Mouse (Mus musculus): ENCODE measurements at regions not wholly inside any gene's neighbourhood (a gene's known extent, or its start where the extent isn't known, plus 50 kb on each side); places are given as distances from the start of the nearest gene placed in this dataset.
A peak's percentile ranks its signal among the peaks of the same experiment; 100 is the strongest.

DNA sequence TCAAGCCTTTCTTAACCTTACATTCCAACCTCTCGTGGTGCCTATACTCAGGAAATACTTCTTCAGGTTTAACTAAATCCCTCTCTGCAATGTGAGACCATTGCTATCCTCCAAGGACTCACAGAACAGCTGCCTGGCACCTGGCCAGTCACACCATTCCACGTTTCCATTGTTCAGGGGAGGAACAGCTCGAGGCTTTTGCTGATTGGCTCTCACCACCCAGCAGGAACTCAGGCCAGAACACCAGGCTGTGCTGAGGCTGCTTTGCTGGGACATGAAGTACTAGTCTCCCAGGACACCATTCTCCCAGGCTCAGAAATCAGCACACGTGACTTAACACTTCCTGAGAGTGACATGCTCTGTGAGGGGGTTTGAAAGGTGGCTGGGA, 357.6 kb downstream of the Sorl1 start:
- peak; percentile 16 for DNase-seq (ENCODE audit: low spot score)

DNA sequence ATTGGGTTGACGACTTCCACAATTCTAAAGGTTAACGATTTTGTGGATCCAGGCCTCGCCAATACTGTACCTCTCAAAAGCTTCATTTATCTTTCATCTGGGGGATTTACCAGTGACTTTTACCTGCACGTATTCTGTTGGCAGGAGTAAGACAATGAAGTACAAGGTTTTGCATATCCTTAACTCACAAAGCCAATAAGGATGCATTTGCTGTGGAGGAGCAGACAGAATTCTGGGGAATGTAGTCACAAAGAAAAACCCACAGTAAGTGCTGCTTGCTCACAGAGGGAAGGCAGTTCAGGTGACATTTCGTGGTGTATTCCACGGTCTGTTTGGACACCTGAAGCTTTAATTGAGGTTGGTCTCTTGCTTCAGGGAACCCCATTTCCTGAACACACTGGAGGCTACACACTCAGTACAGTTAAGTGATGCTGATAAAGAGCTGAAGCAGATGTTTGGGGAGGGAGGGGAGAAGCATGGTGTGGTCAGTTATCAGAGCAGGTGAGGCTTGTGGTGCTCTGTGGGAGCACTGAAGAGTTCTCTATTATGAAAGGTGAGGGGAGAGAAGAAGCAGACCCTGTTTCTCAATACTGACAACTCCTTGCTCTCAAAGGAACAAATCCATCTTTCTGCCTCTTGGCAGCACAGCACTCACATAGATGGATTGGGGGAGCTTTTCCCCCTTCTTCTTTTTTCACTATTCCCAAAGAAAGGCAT, 358.1 kb downstream of the Sorl1 start:
- no peak for DNase-seq (ENCODE audit: low spot score)

DNA sequence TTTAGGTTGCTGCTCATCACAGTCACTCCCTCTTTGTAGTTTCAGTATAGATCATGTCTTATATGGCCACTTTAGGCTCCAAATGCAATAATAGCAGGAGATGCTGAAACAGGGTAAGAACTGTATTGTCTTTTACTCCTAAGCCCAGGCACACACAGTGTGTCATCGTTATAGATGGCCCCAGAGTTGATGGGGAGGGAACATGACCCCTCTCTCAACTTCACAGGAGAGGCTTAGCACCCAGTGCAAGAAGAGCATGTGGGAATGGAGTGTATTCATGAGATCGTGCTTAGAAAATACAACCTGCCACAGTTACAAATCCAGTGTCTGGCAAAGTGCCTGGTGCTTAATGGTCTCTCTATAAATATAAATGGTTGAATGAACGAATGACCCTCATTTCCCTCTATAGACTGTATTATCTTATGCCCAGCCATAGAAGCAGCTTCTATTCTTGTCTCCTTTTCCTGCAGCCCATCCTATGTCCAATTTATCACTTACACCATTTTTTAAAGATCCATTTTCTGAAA, 363.0 kb downstream of the Sorl1 start:
- DNase-seq (ENCODE audit: low spot score): no peak

DNA sequence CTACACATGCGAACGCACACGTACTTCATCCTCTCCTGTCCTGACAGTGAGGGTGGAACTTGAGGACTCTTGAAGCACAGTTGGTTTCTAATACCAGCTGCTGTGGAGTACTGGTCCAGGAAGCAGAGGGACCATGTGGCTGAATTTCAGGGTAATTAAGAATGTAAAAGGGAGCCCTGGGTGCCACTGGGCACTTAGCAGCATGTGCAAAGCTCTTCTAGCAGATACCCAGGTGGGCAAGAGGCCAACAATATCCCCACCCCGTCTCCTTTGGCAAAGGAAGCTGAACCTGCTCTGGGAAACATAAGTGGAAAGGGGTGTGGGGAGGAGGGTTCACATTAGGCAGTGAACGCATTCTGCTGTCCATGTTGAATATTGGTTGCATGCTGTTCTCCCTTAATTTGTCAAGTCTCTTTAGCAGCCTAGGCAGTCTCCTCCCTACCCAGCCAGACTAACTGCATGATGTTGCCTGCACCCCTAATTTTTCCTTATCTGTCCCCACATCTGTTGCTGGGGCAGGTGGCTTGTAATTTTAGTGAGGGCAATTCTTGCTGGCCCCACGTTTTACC, 369.6 kb downstream of the Sorl1 start:
- no peak for DNase-seq (ENCODE audit: low spot score)

DNA sequence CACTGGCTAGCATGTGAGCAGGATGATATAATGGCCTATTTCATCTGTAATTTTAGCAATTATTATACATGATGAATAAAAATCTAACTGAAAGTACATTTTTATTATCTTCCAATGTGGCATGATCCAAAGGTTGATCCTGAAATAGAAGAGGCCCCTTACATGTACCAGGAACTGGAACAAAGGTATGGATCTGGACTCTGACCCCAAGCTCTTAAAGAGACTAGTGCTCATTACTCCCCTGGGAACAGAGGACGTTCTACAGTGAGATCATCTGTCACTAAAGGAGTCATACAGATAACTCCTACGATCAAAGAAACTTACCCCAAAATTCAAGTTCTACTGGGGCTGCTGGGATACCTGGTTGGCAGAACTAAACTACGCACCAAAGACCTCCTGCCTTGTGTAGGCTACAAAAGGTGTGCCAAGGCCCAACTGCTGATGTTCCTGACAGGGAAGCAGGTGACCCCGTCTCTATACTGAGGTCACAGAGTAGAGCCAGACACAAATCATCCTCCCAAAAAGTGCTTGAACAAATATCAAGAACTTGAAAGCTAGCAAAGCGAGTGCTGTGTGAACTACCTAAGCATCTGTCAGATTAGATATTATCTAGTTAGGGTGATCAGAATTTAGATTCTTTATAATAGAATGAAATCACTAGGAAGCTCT, 378.0 kb downstream of the Sorl1 start:
- DNase-seq (ENCODE audit: low spot score): no peak

DNA sequence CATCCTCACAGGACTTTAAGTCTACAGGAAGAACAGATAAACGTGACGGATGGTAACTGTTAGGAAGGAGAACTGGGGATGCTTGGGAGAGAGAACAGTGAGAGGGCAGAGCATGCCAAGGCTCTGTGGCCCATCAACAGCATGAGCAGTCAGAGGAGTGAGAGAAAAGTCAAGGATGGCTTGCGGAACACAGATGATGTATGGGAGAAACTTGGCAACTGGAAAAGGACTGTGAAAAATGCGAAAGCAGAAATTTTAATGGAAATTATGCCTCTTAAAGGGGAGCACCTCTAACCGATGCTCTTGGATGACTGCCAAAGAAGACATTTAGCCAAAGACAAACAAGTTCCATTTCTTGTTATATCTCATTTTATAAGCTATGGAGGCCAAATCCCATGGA, 382.6 kb downstream of the Sorl1 start:
- DNase-seq (ENCODE audit: low spot score): no peak

DNA sequence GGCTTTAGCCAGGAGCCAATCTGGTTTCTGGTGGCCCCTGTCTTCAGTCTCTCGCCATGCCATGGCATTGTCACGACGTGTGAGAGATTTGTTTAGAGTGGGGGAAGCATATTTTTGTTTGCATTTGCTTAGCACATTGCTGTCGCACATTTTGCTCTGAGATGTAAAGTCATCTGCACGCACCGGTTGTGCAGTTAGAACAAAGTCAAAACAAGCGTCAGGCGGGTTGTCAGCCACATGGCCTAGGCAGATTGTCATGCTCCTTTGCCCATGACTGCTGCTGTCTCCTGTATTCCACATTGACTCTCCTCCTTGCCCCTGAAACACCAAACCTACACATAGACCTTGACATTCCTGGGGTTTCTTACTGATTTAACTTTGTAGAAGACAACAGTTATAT, 383.6 kb downstream of the Sorl1 start:
- DNase-seq (ENCODE audit: low spot score): no peak

DNA sequence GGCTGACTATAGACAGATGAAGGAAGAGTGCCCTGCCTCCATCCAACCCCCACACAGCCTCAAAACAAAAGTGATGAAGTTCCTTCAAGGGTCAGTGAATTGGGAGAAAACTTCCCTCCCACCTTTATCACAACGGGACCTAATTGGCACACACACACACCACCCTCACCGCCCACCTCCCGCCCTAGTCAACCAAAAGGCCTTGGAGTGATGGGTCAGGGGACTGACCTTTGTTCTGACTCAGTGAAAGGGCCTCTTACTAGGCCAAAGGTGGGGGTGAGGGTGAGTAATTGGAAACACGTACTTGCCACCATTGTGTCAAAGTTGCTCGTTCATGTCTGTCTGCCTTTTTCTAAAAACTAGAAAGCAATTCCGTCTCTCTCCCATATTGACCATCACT, 386.4 kb downstream of the Sorl1 start:
- no peak for DNase-seq (ENCODE audit: low spot score)

DNA sequence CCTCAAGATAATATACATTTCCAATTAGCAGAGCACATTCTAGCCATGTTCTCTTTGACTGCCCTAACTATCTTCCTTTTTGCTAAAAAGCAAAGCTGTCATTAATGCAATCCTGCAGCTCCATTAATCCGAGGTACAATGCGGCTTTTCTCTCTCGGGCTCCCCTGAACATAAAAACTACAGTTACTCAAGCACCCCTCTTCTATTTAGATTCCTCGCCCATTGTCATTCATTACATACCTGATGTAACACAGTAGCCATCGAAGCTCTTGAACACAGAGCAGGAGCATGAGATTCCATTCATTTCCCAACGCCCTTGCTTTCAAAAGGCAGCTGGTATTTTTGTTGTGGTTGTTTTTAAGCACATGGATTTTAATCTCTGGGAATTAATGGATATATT, 387.2 kb downstream of the Sorl1 start:
- no peak for DNase-seq (ENCODE audit: low spot score)

DNA sequence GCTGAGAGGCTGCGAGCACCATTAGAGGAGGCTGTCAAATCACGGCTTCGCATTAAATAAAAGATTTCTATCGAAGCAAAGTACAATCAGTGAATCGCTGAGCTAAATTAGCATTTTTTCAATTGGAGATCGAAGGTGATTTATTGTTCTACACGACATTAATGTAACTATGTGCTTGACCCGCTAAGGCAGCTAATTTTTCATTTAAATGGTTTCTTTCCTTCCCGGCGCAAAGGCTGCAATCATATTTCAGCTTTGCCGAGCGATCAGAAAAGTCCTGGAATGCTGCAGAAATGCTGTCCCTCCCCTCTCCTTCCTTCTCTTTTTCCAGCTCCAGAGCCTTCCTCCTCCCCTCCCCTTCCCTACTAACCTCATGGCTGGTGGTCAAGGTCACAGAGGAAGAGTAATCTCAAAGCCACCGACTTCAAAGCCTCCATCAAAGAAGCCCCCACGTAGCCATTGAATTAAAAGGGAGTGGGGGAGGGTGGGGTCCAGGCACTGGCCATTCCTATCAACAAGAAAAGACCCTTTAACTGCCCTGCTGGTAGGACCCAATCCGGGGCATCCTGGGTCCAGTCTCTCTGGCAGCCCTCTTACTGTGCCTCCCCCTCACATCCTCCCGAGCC, 387.8 kb downstream of the Sorl1 start:
- no peak for DNase-seq (ENCODE audit: low spot score)

DNA sequence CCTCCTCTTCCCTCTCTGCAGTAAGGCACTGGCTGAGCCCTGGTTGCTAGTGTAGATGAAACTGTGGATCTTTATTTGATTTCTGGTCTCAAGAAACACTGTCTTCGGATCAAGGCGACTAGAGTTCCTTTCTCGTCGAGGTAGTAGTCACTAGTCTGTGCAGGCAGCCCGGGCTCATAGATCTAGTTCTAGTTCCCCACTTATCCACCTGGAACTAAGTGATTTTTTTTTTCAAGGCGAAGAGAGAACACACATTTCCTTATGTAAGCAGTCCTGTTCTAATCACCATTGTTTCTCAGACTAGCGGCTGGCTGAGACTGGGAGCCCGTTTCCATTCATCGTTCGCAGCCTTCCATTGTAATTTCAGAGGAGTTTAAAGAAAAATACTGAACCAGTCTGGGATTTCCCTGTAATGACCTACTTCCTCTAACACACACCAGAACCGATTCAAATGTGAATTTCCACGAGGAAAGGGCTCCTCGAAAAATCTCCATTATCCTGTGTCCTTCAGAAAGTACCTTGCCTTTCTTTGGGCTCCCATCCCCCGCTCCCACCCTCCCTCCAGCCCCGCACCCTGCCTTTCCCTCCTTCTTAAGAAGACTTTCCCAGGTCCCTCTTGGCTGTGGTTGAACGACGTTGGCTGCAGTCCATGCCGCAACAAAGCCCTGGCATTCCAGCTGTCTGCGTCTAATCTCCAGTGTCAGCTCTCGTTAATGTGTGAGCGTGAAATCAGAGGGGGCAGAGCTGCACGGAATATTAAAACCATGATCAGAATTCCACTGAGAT, 388.5 kb downstream of the Sorl1 start:
- peak; percentile 48 for DNase-seq (ENCODE audit: low spot score)

DNA sequence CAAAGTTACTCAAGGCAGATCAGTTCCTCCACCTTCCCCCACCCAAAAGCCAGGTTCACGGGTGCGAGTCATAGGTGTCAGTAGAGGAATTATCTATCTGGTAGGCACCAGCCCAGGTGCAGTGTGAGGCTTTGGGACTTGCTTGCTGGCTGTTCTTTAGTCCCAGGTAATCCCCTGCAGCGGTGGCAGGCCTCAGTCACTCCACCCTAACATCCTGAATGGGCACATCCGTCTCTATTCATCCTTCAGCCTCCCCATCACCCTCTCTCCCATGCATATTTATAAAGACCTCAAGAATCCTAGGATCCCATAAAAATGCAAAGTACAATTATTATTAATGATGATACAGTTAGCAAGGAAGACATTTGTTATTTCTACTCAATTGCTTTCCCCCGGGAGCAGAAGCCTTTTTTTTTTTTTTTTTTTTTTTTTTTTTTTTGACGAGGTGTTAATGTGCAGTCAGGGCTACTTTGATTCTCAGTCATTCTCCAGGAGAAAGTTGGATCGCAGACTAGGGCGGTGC, 389.1 kb downstream of the Sorl1 start:
- DNase-seq (ENCODE audit: low spot score): no peak

DNA sequence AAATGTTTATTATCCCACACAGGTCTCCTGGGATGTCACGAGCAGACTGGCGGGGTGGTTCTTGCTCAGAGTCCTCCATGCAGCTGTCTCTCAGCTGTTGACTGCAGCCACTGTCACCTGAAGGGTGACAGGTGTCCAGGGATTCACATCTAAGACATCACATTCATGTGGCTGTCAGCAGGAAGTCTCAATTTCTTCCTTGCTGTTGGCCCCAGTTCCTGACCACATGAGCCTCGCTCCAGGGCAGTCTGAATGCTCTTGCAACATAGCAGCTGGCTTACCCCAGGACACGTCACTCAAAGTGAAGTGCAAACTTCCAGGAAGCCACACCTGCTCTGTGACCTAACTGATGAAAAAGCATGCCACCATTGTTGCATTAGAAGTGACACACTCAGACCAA, 402.5 kb downstream of the Sorl1 start:
- no peak for DNase-seq (ENCODE audit: low spot score)

DNA sequence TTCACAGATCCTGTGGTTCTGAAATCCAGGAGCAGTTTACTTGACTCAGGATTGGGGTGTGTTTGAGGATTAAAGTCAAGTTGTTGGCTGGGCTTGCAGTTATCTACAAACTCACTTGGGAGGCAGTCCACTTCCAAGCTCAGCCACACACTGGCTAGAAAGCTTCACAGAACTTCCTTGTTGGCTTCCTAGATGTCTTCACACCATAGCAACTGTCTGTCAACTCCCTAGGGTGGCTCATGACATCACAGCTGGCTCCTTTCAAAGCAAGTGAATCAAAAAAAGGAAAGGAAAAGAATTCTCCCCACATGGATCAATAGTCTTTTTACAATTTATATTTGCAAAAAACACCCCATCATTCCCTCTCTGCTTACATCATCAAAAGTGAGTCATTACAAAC, 408.9 kb downstream of the Sorl1 start:
- no peak for DNase-seq (ENCODE audit: low spot score)

DNA sequence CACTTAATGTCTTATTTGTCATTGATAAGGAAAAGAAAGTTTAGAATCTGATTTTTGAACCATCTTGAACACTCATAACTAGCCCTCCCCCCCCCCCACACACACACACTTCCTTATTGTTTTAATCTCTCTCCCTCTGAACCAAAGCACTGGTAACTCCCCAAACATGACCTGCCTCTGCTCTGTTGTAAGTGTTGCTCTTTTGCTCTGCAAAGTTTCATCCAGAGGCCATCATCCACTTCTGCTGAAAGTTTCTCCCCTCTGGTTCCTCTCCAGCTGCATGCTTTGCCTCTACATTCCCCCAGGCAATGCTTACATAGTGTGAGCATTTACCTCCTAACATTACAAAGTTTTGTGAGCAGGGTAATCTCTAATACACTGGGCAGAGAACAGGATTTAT, 418.1 kb downstream of the Sorl1 start:
- DNase-seq (ENCODE audit: low spot score): no peak

DNA sequence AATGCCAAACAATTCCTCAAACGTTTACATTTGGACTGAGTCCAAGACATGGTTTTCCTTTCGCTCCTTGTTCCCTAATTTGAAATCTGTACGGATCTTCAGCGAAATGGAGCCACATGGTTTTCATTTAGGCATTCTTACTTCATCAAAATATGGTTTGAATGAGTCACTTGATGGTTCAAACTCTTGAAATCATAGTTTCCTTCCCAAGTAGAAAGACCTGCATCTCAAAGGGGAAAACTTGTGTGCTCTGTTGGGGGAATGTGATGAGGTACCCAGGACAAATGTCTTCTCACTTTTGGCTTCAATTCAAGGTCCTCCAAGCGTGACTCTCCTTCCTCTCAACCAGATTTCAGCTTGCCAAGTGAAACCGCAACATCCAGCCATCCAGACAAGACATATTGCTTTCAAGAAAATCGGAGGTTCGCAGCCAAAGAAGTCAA, 418.6 kb downstream of the Sorl1 start:
- no peak for DNase-seq (ENCODE audit: low spot score)

DNA sequence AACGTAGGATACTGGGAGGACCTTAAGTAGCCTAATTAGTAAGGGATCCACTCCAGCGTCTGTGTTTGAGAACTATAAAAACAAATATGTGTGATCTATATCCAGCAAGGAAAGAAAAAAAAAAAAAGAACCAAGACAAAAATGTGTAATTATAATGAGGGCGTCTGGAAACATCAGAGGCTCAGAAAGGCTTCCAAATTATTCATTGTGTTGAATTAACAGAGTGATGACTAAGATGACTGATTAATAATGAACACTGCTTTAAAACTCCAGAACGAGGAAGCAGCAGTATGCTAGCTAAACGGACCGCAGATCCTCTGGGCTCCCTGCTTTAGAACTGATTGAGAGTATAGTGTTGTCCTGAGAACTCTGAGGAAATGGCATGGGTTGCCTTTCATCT, 421.0 kb downstream of the Sorl1 start:
- no peak for DNase-seq (ENCODE audit: low spot score)

DNA sequence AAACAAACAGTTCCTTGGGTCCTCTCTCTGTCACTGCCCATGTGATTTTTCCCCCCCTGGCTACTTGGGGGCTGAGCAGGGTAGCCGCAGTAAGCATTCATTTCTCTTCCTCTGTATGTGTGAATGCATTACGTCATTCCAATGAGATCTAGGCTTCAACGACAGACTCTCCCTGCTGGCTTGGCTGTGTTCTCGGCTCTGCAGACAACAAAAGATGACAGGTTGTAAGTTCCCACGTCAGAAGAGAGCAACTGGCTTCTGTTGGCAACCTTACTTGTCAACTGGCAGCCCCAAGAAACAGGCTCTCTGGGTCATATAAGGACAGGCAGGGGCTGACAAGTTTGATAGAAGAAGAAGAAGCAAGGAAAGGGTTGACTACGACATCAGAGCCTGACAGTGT, 423.4 kb downstream of the Sorl1 start:
- DNase-seq (ENCODE audit: low spot score): no peak

DNA sequence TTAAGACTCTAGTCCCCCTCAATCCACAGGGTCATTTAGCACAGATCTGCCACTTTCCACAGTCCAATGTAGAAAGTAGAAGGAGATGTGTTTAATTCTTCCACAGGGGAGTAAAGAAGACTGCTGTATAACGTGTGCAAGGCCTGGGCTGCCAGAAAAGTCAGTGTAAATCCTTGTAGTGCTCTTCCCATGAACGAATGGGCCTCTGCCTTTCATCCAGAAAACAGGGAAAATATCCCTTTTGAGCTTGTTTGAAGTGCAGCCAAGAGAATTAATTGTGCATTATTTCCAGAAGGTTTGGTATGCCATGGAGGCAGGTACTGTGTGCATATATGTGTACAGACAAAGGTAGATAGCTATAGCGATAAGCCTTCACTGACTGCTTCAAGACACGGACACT, 425.1 kb downstream of the Sorl1 start:
- DNase-seq (ENCODE audit: low spot score): no peak

DNA sequence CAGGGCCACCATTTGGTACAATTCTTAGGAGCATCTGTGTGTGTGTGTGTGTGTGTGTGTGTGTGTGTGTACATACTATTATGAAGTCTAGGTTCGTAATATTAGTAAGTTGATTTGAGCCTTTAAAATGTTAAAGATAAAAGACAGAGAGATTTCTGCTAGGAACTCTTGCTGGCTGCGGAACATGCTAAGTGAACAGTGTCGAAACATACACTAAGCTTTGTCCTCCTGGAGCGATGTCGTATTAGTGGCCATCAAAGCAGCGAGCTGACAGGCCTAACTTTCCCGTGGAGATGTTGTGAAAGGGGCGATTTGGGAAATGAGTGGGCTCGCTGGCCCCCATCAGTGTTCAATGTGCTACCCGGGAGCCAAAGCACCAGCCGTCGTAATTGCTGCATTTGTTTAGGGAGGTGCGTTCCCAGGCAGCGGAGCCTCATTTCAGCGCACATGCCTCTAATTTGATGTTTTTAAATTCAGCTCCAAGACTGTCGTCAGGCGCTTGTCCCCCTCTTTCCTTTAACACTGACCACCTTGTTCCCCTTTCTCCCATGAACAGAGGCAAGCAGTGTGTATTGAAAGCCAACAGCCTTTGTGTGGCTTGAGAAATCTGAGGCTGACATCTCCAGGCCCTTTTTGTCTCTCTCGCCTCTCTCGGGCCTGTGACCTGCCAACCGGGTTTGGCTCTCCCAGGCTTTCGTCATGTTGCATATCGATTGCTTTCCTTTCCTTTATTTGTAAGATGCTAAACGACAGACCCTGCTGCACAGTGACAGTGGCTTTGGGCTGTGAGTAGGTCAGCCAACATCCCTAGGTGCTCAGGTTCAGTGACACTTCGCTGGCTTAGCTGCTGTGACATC, 426.3 kb downstream of the Sorl1 start:
- DNase-seq (ENCODE audit: low spot score): peak; percentile 18

DNA sequence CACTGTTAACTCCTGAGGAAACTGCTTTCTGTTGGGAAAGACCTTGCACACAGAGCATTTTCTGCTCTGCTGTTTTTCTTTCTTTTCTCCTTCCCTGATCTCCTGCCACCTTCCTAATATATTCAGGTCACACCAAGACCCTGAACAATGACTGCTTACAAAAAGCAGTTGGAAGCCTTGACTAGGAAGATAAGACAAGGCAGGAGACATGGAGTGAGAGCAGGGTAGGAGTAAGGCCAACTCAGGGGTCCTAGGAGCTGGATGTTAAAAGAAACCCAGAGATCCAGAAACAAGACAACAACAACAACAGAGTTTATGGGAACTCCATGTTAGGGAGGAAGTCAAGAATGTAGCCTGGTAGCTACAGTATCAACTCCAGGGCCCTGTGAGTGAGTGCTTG, 426.9 kb downstream of the Sorl1 start:
- DNase-seq (ENCODE audit: low spot score): no peak

Measured in left cerebral cortex, adult 11 months (tissue).